Mouse (Mus musculus): ENCODE results near the gene Fam47e.
A peak's percentile ranks its signal among the peaks of the same experiment; 100 is the strongest.

The Fam47e gene

DNA sequence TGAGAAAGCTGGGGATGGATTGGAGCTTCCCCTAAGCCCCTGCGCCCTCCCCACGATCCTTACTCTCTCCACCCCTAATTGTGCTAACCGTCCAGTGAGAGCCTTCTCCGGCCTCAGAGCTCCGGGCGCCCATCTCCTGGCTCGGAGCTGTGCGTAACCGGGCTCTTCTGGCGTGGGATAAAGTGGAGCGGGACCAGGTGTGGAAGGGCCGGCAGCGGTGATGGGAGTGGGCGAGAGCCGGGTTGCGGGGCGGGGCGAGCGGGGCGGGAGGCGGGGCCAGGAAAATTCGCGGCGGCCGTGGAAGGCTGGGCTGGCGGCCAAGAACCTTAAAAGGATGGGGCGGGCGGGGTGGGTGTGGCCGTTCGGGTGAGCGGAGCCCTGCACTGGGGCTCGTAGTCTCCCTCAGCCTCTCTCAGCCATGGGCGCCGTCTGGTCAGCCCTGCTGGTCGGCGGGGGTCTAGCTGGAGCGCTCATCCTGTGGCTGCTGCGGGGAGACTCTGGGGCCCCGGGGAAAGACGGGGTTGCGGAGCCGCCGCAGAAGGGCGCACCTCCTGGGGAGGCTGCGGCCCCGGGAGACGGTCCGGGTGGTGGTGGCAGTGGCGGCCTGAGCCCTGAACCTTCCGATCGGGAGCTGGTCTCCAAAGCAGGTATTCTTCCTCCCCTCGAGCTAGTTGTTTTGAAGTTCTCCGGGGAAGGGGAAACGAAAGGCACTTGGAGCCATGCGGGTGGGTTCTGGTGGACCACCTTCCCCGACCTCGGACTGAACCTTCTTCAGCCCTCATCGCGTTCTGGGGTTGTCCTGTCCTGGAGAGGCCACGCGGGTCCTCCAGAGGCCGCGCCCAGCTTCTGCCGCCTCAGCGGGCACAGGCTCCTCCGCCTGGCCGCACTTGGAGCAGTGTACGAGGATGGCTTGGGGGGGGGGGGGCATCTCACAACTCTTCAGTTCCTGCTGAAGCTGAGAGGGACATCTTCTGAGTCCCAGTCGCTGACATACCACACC is 48.1 kb downstream of the Fam47e start, which contains the start of gene Stbd1:
Gene Stbd1 (plus strand): TSS at position 351 of the 1,000 bp plus-strand sequence.
- DNase-seq (ENCODE audit: low spot score in 2 of 2) = peak; percentile 33 to 74

DNA sequence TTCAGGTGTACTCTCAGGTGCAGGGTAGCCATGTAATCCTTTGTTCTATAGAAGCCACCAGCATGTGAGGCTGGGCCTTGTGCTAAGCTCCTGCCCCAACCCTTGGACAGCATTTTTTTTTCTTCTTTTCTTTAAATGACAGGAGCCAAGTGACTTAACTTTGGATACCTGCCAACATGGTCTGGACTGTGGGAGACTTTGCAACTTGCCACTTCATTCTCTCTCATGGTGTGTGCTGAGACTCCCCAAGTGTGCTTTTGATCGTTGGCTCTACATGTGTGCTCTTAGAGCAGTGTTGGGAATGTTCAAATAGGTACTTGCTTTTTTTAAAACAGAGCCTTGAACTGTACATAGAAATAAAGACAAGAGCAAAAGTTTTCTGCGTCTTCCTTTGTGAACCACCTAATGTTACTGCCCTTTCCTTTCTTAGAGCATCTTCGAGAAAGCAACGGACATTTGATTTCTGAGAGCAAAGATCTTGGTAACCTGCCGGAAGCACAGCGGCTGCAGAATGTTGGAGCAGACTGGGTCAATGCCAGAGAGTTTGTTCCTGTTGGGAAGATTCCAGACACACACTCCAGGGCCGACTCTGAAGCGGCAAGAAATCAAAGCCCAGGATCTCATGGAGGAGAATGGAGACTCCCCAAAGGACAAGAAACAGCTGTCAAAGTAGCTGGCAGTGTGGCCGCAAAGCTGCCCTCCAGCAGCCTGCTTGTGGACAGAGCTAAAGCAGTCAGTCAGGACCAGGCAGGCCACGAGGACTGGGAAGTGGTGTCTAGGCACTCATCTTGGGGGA is 49.8 kb downstream of the Fam47e start:
- DNase-seq (ENCODE audit: low spot score in 2 of 2) = no peak

- DNase-seq (ENCODE audit: low spot score in 2 of 2) = no peak
Observed at GRCm38 (mm10) chr5:92607492-92608229, 52.8 kb downstream of the Fam47e start.

DNA sequence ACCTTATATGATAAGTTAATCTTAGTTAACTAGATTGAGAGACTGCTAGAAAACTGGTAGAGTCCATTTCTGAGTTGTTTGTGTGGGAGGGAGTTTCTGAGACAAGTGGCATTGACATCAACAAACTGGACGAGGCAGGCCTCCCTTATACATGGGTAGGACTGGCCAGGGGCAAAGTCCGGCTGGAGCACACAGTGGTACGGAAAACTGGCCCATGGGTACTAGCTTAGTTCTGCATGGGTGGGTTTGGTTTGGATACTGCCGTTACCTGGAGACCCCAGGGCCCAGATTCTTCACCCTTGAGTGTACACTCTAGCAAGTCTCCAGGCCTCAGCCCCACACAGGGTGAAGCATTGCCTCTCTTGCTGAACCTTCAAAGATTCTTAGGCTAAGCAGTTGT is 57.9 kb downstream of the Fam47e start:
- DNase-seq (ENCODE audit: low spot score in 2 of 2) = no peak

GRCm38 (mm10) chr5:92621883-92622282 is 67.0 kb downstream of the Fam47e start:
- DNase-seq (ENCODE audit: low spot score in 2 of 2) = no peak

DNA sequence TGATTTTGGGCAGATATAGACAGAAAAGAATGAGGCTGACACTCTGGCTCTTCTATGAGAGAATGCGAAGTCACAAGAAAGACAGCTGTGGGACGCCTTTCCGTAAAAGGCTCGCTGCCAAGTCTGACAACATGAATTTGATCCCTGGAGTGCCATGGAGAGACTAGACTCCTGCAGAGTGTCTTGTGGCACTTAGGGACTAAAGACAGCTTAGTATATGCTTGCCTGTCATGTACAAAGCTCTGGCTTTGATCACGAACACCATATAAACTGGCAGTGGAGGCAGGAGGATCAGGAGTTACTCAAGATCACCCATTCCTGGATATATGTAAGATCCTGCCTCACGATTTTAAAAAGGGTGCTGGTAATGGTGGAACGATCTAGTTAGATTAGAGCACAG is 73.0 kb downstream of the Fam47e start:
- DNase-seq (ENCODE audit: low spot score in 2 of 2) = no peak

- no peak for DNase-seq (ENCODE audit: low spot score in 2 of 2)
Observed at GRCm38 (mm10) chr5:92633526-92633925, 78.7 kb downstream of the Fam47e start.

GRCm38 (mm10) chr5:92634916-92635315 is 80.0 kb downstream of the Fam47e start:
- DNase-seq (ENCODE audit: low spot score in 2 of 2) = no peak

DNA sequence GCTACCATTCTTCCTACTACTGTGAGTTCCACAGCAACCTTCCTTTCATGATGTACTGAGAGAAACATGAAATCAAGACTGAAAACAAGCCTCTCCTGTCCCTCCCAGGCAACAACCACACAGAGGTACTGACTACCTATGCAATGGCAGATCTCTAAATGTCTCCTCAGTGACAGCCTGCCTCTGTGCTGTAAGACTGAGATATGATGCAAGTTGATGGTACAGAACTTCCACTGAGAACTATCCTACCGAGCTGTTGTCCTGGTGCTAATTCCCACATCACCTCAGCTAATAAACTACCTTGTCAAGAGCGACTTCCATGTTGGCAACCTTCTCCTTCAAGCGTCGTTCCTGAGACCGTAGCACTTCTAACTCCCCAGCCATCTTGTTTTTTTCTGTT is 81.0 kb downstream of the Fam47e start:
- DNase-seq (ENCODE audit: low spot score in 2 of 2) = no peak

GRCm38 (mm10) chr5:92640861-92641260 is 86.0 kb downstream of the Fam47e start:
- no peak for DNase-seq (ENCODE audit: low spot score in 2 of 2)
